Mouse (Mus musculus) granulocyte monocyte progenitor cell, adult 5-6 weeks (primary cell): Measurements from ENCODE around the gene Atrnl1. TPM values are rescaled to one million over a fixed set of nuclear protein-coding genes. Genes with fewer than 3 reads are reported as not detected.

Experiments
- ATAC-seq: replicated peaks from 2 replicates; pipeline ENCODE4 v1.8.0; 2016; ENCODE audit warnings: mild to moderate bottlenecking, moderate TSS enrichment, inconsistent platforms; ENCODE audit not compliant: poor library complexity, severe bottlenecking
- total RNA-seq, 2 experiments: library from RNA; stranded (forward) in 1 of 2; stranded (reverse) in 1 of 2; fragments of 200-712, 200-1000 nt in 1 of 2; fragments of >200 nt in 1 of 2; fragmentation: Nextera tagmentation in 1 of 2; gene quantifications; 2 replicates each; pipeline ENCODE4 v1.2.3; 2014 to 2017

Atrnl1 gene
- total RNA-seq, 2 experiments from 2014 or later = 15.7 to 15.8 TPM

DNA sequence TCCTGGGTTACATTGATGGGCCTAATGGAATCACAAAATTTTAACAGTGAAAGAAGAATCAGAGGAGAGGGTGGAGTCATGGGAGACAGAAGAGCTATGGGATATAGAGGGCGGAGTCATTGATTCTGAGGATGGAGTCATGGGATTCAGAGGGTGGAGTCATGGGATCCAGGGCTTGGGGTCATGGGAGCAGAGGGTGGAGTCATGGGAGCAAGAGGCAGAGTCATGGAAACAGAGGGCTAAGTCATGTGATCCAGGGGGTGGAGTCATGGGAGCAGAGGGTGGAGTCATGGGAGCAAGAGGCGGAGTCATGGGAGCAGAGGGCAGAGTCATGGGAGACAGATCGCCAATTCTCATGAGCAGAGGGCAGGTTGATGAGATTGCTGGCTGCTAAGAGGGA lies 343.3 kb downstream of the Atrnl1 start:
- no peak for ATAC-seq

DNA sequence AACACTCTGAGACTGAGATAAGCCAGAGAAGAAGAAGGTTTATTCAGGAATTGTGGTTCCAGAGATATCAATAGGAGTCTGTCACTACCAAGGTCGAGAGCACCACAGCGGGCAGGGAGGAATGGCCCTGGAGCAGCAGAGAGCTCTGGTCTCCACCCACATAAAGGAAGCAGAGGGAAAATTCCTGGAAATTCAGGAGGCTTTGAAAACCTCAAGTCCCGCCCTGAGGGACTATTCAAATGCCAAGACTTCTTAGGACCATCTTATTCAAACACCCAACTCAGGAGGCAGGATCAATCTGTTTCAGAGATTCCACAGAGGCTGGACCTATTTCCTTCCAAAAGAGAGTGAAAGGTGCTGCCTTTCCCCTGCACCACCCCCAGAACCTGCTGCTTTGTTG lies 345.6 kb downstream of the Atrnl1 start:
- no peak for ATAC-seq

- ATAC-seq = no peak
Measured at GRCm38 (mm10) chr19:57957363-57957762, 346.5 kb downstream of the Atrnl1 start.

DNA sequence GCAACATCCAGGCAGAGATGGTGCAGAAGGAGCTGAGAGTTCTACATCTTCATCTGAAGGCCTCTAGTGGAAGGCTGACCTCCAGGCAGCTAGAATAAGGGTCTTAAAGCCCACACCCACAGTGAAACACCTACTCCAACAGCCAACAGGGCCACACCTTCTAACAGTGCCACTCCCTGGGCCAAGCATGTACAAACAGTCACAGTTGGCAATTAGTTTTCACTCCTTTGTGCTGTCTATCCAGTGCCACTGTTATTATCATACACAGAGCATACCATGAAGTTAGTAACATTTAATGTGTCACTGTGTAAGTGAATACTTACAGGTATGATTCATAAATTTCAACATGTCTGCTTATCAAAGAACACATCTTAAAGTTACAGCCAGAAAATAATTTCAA lies 347.3 kb downstream of the Atrnl1 start:
- no peak for ATAC-seq

DNA sequence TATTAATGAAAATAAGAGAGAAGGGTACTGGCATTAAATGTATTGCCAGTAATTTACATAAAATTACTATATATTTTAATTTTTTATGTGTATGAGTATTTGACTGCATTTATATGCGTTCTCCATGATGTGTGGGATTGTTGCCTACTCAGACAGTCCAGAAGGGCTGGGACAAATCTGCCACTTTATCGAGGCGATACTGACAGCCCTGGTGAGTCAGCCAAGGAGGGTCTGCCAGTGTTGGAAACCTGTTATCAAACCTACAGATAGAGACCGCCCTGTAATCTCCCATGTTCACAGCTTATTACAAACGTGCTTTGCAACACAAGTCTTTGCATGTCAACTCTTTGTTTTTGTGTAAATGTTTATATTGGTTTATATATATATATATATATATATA lies 347.9 kb downstream of the Atrnl1 start:
- ATAC-seq = no peak

GRCm38 (mm10) chr19:57961321-57961720 lies 350.5 kb downstream of the Atrnl1 start:
- no peak for ATAC-seq

DNA sequence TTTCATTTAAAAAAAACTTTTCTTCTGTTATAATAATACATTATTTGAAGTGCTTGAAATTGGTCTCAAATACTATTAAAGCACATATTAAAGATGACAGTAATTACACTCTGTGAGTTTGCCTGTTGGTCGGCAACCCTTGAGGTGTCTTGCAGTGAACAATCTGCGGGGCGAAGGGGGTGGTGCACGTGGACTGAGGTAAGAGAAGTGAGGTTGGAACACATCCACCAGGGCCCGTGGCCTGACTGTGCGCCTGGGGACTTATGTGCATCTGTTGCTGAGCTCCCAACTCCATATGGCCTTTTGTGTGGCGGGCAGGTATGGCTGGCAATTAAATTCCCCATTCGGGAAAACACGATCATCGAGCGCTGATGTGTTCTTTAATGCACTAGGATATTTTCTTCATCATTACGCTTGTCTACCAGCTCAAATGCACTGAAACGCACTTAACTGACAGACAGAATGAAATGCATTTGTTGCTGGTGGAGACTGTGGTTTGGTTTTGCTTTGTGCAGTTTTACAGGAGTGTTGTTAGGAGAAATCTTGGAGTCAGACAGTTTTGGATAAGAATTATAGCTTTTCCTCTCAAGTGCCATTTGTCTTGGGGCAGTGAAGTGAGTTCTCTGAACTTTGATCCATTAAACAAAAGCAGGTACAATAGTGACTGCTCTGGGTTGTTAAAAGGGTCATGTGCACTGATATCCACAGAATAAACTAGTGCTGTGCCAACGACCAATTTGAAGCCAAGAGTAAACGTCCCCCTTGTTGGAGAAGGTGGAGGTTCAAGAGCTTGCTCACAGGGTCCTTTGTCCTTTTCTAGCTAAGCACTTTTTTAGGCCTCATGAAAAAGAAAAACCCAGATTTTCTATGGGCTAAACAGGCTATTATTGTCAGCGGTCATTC lies 351.2 kb downstream of the Atrnl1 start:
- ATAC-seq = no peak

- no peak for ATAC-seq
Measured at GRCm38 (mm10) chr19:57963874-57964273, 353.0 kb downstream of the Atrnl1 start.

DNA sequence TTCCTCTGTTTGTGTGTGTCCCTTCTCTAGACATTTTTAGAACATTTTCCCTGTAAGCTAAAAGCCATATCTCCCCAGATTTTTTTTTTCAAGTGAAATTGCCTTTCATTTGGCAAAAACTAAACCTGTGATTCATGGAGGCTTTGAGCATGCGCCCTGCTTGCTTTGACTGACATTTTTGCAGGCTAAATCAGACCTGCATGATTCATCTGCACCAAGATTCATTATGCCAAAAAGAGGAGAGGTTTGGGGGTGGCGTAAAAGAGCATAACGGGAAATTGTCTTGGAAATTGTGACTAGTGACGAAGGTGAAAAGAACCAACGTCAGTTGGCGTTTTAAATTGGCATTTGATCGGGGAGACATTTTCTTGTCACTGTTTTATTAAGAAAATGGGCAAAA lies 358.9 kb downstream of the Atrnl1 start:
- no peak for ATAC-seq

DNA sequence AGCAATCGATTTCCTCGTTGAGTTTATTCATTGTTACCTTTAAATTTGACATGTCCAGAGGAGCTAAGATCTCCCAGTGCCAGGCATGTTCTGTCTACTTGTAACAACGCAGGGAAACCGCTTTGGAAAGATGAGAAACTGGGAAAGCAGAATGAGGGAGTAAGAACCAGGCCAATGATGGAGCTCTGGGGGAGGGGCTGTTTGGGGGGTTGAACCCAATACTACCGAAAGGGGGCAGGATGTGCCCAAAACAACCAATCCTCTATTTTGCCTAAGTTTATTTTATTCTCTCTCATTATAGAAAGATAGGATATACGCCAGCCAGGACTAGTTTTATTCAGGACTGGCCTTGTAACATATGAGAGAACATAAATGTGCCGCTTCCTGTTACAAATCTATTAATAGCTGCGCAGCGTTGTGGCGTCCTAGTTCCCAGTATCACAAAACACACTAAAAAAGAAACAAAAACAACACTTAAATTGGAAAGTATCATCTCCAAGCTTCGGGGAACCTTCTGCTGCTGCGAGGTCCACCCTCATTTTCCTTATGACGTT lies 359.6 kb downstream of the Atrnl1 start:
- no peak for ATAC-seq

- ATAC-seq = no peak
Measured at GRCm38 (mm10) chr19:57975201-57975600, 364.4 kb downstream of the Atrnl1 start.

DNA sequence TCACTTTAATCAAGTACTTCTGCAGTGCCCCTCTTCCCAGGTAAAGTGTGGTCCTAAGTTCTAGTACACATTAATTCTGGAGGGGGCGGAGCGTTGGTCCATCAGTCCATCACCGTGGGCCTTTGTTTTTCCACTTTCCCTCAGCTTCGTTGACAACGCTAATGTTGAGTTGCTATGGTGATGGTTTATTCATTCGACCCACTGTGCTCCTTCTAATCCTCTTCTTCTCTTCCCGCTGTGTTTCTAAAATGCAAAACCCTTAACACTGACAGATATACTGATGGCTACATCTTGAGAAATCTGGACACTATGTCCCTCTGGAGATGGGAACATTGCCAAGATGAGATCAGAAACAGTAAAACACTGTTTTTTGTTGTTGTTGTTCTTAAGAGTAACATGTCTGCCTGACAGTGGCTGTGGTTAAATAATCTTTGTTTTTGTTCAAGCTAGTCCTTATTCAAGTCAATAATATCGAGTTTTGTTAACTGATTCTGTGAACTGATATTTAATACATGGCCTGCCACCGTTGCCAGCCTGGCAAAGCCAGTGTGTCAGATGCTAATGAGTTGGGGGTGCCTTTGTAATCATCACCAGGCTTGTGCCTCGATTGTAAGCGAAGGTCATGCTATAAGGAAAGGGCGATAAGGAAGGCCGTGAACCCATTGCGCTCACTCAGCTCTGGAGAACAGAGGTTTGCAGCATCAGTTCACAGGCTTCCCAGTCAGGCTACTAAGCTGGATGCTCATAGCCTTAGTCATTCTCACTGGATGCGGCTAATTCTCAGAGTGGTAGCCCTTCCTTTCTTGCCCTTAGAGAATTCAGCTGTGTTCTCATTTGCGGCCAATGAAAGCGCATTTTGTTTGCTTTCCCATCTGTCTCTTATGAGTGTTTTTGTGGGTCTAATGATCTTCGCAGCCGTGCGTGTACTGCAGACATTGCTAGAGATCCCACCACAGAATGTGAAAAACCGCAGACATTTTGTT lies 375.4 kb downstream of the Atrnl1 start:
- ATAC-seq = no peak

GRCm38 (mm10) chr19:57987696-57988393 lies 377.0 kb downstream of the Atrnl1 start:
- no peak for ATAC-seq

DNA sequence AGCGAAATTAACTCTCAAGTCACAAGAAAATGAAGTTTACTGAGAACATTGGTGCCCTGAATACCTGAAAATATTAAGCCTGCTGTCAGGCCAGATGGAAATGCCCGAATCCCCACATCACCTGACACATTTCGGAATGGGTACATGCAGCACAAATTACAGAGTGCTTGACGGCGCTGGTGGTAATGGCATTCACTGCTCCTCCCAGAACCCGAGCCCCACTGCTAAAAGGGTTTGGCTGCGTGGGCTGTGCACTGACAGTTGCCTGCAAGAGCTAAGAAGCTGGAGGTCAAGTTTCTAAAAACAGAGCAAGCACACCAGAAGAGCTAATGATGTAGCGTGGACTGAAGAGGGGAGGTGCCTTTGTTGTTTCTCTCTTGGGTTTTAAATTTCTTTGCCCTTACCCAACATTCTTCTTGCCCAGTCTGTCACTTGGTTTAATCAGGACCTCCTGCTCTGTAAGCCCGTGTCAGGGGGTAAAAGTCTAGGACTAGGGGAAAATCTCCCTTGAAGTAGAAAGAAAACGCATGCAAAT lies 377.8 kb downstream of the Atrnl1 start:
- no peak for ATAC-seq

GRCm38 (mm10) chr19:57991099-57991760 lies 380.4 kb downstream of the Atrnl1 start:
- no peak for ATAC-seq

GRCm38 (mm10) chr19:57994174-57994833 lies 383.5 kb downstream of the Atrnl1 start:
- peak; percentile 88 for ATAC-seq

GRCm38 (mm10) chr19:57995015-57995414 lies 384.2 kb downstream of the Atrnl1 start:
- no peak for ATAC-seq

GRCm38 (mm10) chr19:57997961-57998360 lies 387.1 kb downstream of the Atrnl1 start:
- no peak for ATAC-seq

DNA sequence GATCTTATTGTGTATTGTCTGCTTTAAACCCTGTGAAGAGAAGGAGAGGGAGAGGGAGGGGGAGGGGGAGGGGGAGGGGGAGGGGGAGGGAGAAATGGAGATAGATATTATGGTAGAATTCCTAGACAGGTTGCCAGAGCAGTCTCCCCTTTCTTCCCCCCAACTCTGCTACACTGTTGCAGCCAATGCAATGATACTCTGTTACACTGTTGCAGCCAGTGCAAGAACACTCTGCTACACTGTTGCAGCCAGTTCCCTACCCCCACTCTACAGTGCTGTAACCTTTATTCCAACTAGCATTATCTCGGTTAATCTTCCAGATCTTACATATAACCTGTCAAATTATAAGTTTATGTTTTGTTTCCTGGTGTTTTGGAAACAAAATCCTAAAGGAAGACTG lies 400.8 kb downstream of the Atrnl1 start:
- ATAC-seq = no peak
